Mouse (Mus musculus): ENCODE data around the gene Hmg20b. TPM values are rescaled to one million over a fixed set of nuclear protein-coding genes. Genes with fewer than 3 reads are reported as not detected.

Gene Hmg20b
- total and polyA plus RNA-seq, 2 experiments from 2014 or later, result 20.8 to 36.8 TPM

DNA sequence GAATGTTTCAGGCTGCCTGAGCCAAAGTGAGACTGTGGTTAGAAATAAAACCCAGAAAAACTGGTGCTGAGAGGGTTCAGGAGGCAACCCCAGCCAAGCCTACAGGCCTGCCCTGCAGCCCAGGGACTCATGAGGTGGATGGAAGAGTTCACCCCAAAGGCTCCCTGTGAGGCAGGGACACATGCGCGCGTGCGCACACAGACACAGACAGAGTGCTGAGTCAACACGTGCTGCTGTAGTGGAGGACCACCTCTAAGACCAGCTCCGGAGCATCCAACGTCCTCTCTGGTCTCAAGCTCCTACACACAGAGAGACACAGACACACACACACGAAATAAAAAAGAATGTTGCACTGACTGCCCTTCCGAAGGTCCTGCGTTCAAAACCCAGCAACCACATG, 25.0 kb upstream of the Hmg20b start:
- Histone ChIP-seq H3K27ac (no peak overlapping the region), H3K9ac (replicated peaks; ENCODE audit: low read length) (no peak overlapping the region), H3K9me3 (ENCODE audit: low read length) (no peaks in the 10 kb centered on the region), H3K27me3 (ENCODE audit: insufficient read depth, low read length) (no peaks in the 10 kb centered on the region), H3K4me1 (ENCODE audit: insufficient read depth, low read length) (peaks cover 12% of the 10 kb centered on the region), H3K4me3 (ENCODE audit: low read length) (no peak overlapping the region), H3K4me2 (ENCODE audit: low read depth, low read length) (no peak overlapping the region), H3K36me3 (ENCODE audit: insufficient read depth, low read length) (peaks cover 9% of the 10 kb centered on the region)
- no peak for DNase-seq (ENCODE audit: low spot score)
- 92% methylated on average over 10 of the region's 10 CpGs for WGBS
- no peak for TF ChIP-seq CTCF (IDR thresholded peaks at IDR 0.05; ENCODE audit: low read depth)
- no peak for ATAC-seq

- no peak for DNase-seq (ENCODE audit: low spot score)
- Histone ChIP-seq H3K9me3 (ENCODE audit: low read length) (no peaks in the 10 kb centered on the region), H3K27ac (no peak overlapping the region), H3K4me1 (ENCODE audit: insufficient read depth, low read length) (0 out of 2 replicates have a peak, but pooled peaks cover 5% of the 10 kb centered on the region), H3K4me3 (ENCODE audit: low read length) (no peak overlapping the region), H3K9ac (replicated peaks; ENCODE audit: low read length) (no peak overlapping the region), H3K4me2 (ENCODE audit: low read depth, low read length) (no peak overlapping the region), H3K27me3 (ENCODE audit: insufficient read depth, low read length) (no peaks in the 10 kb centered on the region), H3K36me3 (ENCODE audit: insufficient read depth, low read length) (peaks cover 46% of the 10 kb centered on the region)
- 60% methylated on average over 6 of the region's 6 CpGs for WGBS
- no peak for TF ChIP-seq CTCF (IDR thresholded peaks at IDR 0.05; ENCODE audit: low read depth)
- ATAC-seq, result no peak
Observed at GRCm38 (mm10) chr10:81367207-81367495, 16.9 kb upstream of the Hmg20b start.

- Histone ChIP-seq H3K9me3 (ENCODE audit: low read length) (no peaks in the 10 kb centered on the region), H3K4me3 (ENCODE audit: low read length) (no peak overlapping the region), H3K27ac (0 out of 2 replicates have a peak overlapping the region, but pooled peaks have one; percentile 20), H3K27me3 (ENCODE audit: insufficient read depth, low read length) (no peaks in the 10 kb centered on the region), H3K36me3 (ENCODE audit: insufficient read depth, low read length) (peaks cover 46% of the 10 kb centered on the region), H3K4me2 (ENCODE audit: low read depth, low read length) (no peak overlapping the region), H3K9ac (replicated peaks; ENCODE audit: low read length) (no peak overlapping the region), H3K4me1 (ENCODE audit: insufficient read depth, low read length) (0 out of 2 replicates have a peak, but pooled peaks cover 5% of the 10 kb centered on the region)
- no peak for ATAC-seq
- no peak for DNase-seq (ENCODE audit: low spot score)
- TF ChIP-seq CTCF (IDR thresholded peaks at IDR 0.05; ENCODE audit: low read depth), result no peak
- WGBS, result 66% methylated on average over 6 of the region's 6 CpGs
Observed at GRCm38 (mm10) chr10:81366477-81367206, 16.4 kb upstream of the Hmg20b start.

- no peak within 1 kb of the TSS for H3K4me3 ChIP-seq (ENCODE audit: low read length)
- 22% methylated on average over 12 of the region's 12 CpGs for WGBS
- peak within 1 kb of the TSS; percentile 20; the same call in 1 of the 2 replicates for H3K27ac ChIP-seq
- H3K4me1 ChIP-seq (ENCODE audit: insufficient read depth, low read length), result 0 out of 2 replicates have a peak, but pooled peaks cover 5% of the 10 kb centered on the region
- no peak for TF ChIP-seq CTCF (IDR thresholded peaks at IDR 0.05; ENCODE audit: low read depth)
- no peaks in the 10 kb centered on the region for H3K27me3 ChIP-seq (ENCODE audit: insufficient read depth, low read length)
- ATAC-seq, result no peak
- peaks cover 43% of the 10 kb centered on the region for H3K36me3 ChIP-seq (ENCODE audit: insufficient read depth, low read length)
- no peaks in the 10 kb centered on the region for H3K9me3 ChIP-seq (ENCODE audit: low read length)
- no peak within 1 kb of the TSS for H3K4me2 ChIP-seq (ENCODE audit: low read depth, low read length)
- DNase-seq (ENCODE audit: low spot score), result peak; percentile 12
- no peak within 1 kb of the TSS for H3K9ac ChIP-seq (replicated peaks; ENCODE audit: low read length)
Observed at GRCm38 (mm10) chr10:81365672-81366476, 15.6 kb upstream of the Hmg20b start, which contains the start of gene 4930404N11Rik. Gene 4930404N11Rik (minus strand): TSS chr10:81365816.

DNA sequence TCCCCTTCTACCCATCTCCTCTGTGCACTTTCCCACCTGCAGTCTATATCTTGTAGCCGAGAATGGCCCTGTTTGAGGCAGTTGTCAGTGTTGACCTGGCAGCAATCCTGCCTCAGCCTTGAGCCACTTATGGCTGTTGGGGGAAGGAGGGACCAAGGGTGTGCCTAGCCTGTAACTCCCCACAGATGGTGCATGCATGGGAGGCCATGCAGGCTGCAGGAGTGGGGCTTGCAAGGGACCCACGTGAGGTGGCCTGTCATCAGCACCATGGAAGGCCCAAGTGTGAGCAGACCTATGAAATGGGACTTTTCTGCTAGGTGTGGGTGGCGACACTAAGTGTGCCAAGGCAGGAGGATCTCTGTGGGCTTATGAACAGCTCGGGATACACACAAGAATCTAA, 14.8 kb upstream of the Hmg20b start:
- 30% methylated on average over 4 of the region's 4 CpGs for WGBS
- H3K27me3 ChIP-seq (ENCODE audit: insufficient read depth, low read length), result no peaks in the 10 kb centered on the region
- H3K36me3 ChIP-seq (ENCODE audit: insufficient read depth, low read length), result peaks cover 35% of the 10 kb centered on the region
- no peak for TF ChIP-seq CTCF (IDR thresholded peaks at IDR 0.05; ENCODE audit: low read depth)
- no peak overlapping the region for H3K27ac ChIP-seq
- ATAC-seq (no peak), DNase-seq (ENCODE audit: low spot score) (no peak)
- H3K9me3 ChIP-seq (ENCODE audit: low read length), result no peaks in the 10 kb centered on the region
- no peak overlapping the region for H3K9ac ChIP-seq (replicated peaks; ENCODE audit: low read length)
- H3K4me3 ChIP-seq (ENCODE audit: low read length), result no peak overlapping the region
- 0 out of 2 replicates have a peak, but pooled peaks cover 5% of the 10 kb centered on the region for H3K4me1 ChIP-seq (ENCODE audit: insufficient read depth, low read length)
- H3K4me2 ChIP-seq (ENCODE audit: low read depth, low read length), result no peak overlapping the region

DNA sequence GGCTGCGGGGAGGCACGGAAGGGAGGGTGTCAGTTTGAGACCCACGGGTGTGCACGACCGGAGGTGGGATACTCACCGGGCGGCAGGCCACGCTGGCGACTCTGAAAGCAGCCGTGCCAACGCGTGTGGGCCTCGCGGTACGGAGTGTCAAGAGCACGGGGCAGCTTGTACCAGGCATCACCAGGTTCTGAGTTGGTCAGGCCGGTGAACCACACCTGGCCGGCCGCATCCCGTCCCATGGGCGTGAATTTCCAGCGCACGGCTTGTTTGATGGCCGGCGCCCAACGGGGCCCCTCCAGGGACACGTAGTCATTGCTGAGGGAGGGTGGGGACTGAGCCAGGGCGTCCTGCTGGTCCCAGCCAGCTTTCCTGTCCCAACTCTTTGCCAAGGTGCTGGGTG, 14.4 kb upstream of the Hmg20b start:
- no peak for TF ChIP-seq CTCF (IDR thresholded peaks at IDR 0.05; ENCODE audit: low read depth)
- Histone ChIP-seq H3K27ac (no peak overlapping the region), H3K4me3 (ENCODE audit: low read length) (no peak overlapping the region), H3K27me3 (ENCODE audit: insufficient read depth, low read length) (no peaks in the 10 kb centered on the region), H3K9ac (replicated peaks; ENCODE audit: low read length) (no peak overlapping the region), H3K4me1 (ENCODE audit: insufficient read depth, low read length) (0 out of 2 replicates have a peak, but pooled peaks cover 5% of the 10 kb centered on the region), H3K36me3 (ENCODE audit: insufficient read depth, low read length) (peaks cover 31% of the 10 kb centered on the region), H3K4me2 (ENCODE audit: low read depth, low read length) (peak overlapping the region; percentile 43), H3K9me3 (ENCODE audit: low read length) (no peaks in the 10 kb centered on the region)
- no peak for DNase-seq (ENCODE audit: low spot score)
- ATAC-seq, result no peak
- 19% methylated on average over 28 of the region's 28 CpGs for WGBS
